Mouse (Mus musculus) kidney, adult 2 months (tissue): Measurements from ENCODE around the gene Ralgapa1.

Experiments
- CTCF ChIP-seq: fragments of 200-500 bp; conservative IDR thresholded peaks from 2 replicates; pipeline ENCODE4 v1.5.1; 2011; ENCODE audit warnings: low read depth, mild to moderate bottlenecking, control low read depth, low read length, moderate library complexity, mixed read lengths; ENCODE audit not compliant: insufficient read depth, insufficient read length
- POLR2A ChIP-seq: fragments of 200-500 bp; IDR thresholded peaks from one replicate; pipeline ENCODE4 v1.6.1; 2011; ENCODE audit warnings: low read depth, low read length, control low read depth

DNA sequence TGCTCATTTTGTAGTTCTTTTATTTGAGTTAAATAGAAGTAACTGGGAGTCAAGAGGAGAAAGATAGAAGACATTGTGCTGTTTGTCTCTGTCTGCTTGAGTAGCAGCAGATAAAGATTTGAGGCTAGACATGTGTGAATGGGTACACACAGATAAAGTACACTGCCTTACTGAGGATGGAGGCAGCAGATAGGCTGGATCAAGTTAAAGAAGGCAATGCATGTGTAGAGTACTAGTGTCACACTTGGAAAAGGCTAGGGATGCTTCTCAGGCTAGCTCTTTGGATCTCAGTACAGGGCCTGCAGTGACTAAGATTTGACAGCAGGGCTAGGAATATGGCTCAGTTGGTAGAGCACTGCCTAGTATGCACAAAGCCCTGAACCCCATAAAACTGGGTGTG is 29.7 kb upstream of the Ralgapa1 start:
- TF ChIP-seq CTCF (no peak), POLR2A (no peak)
